Mouse (Mus musculus): ENCODE results near the gene Gm20532. TPM values are rescaled to one million over a fixed set of nuclear protein-coding genes. Genes with fewer than 3 reads are reported as not detected.
A peak's percentile ranks its signal among the peaks of the same experiment; 100 is the strongest.

The Gm20532 gene
- polyA plus RNA-seq, 1 experiment from 2014 or later: not detected

DNA sequence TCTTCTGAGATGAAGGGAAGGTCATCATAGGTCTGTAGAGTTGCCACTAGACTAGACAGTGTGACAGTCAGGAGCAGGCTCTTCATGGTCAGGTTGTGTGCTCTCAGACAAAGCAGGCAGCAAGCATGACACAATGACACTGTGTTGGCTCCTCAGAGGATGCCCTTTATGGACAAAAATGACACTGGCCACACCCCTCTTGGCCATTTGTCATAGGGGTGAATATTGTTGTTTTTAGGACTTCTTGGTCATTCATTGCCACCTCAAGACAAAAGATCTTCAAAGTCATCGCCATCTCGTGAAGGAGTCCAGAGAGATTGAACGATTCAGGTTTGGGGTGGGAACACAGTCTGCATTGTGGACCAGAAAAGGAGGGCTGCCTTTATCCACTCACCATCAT is 84.7 kb downstream of the Gm20532 start, which contains the start of gene Lcn4:
Gene Lcn4 (minus strand): TSS at position 101 of the 400 bp plus-strand sequence.
- no peak for ATAC-seq (ENCODE audit: insufficient read depth, low FRiP score)
- no peaks in the 10 kb centered on the region for H3K27me3 ChIP-seq (ENCODE audit: control insufficient read depth, insufficient read depth, low read length)
- H3K36me3 ChIP-seq (ENCODE audit: control insufficient read depth, insufficient read depth, low read length): no peaks in the 10 kb centered on the region
- no peak within 1 kb of the TSS for H3K4me3 ChIP-seq (replicated peaks; ENCODE audit: low read length)
- no peaks in the 10 kb centered on the region for H3K9me3 ChIP-seq (replicated peaks; ENCODE audit: control insufficient read depth, low read length)
- no peaks in the 10 kb centered on the region for H3K4me1 ChIP-seq (ENCODE audit: control insufficient read depth, insufficient read depth, low read length)
- no peak within 1 kb of the TSS for H3K4me2 ChIP-seq (ENCODE audit: low read depth, low read length)
- 91% methylated on average over 3 of the region's 3 CpGs for WGBS
- H3K27ac ChIP-seq (ENCODE audit: low read length): no peak within 1 kb of the TSS
- H3K9ac ChIP-seq (ENCODE audit: low read length): no peak within 1 kb of the TSS

MicroRNA genes within 50 kb of the gene (microRNA counts, 519-probe panel; counts per million panel counts)
- 4,003 counts per million, percentile 92 among the panel's probes with 10 or more counts for microRNA mmu-miR-126-3p
- microRNA mmu-miR-126-5p: 3,137 counts per million, percentile 72 among the panel's probes with 10 or more counts

Small RNAs within 50 kb of the gene (microRNA-seq; reads per million reads assigned to microRNA genes)
- 0.99 reads per million for gene Mir126a
- gene Mir126b: not detected

Other genes starting within 250 kb of the Gm20532 start
- gene Dnlz, start 234.5 kb upstream of the Gm20532 start, polyA plus RNA-seq (2015; fragmentation: Nextera tagmentation; extraction: Ambion mirVana): 20.5 and 23.8 TPM in 2 replicates
- gene Card9, start 225.7 kb upstream of the Gm20532 start, polyA plus RNA-seq (2015; fragmentation: Nextera tagmentation; extraction: Ambion mirVana): 1.1 and 1.5 TPM in 2 replicates
- 25.8 and 26.1 TPM in 2 replicates for gene Snapc4, start 206.0 kb upstream of the Gm20532 start, polyA plus RNA-seq (2015; fragmentation: Nextera tagmentation; extraction: Ambion mirVana)
- gene Entr1, start 197.3 kb upstream of the Gm20532 start, polyA plus RNA-seq (2015; fragmentation: Nextera tagmentation; extraction: Ambion mirVana): 98.7 and 105 TPM in 2 replicates
- gene Pmpca, start 197.3 kb upstream of the Gm20532 start, polyA plus RNA-seq (2015; fragmentation: Nextera tagmentation; extraction: Ambion mirVana): 97.0 and 104 TPM in 2 replicates
- gene Inpp5e, start 177.4 kb upstream of the Gm20532 start, polyA plus RNA-seq (2015; fragmentation: Nextera tagmentation; extraction: Ambion mirVana): 15.2 and 15.9 TPM in 2 replicates
- gene Sec16a, start 141.4 kb upstream of the Gm20532 start, polyA plus RNA-seq (2015; fragmentation: Nextera tagmentation; extraction: Ambion mirVana): 28.2 and 31.5 TPM in 2 replicates
- gene Notch1, start 70.0 kb upstream of the Gm20532 start, polyA plus RNA-seq (2015; fragmentation: Nextera tagmentation; extraction: Ambion mirVana): 14.1 and 15.4 TPM in 2 replicates
- 116 and 120 TPM in 2 replicates for gene Egfl7, start 6.6 kb upstream of the Gm20532 start, polyA plus RNA-seq (2015; fragmentation: Nextera tagmentation; extraction: Ambion mirVana)
- 66.8 and 72.1 TPM in 2 replicates for gene Agpat2, start 17.8 kb downstream of the Gm20532 start, polyA plus RNA-seq (2015; fragmentation: Nextera tagmentation; extraction: Ambion mirVana)
- 23.2 and 27.3 TPM in 2 replicates for gene Fam69b, start 41.8 kb downstream of the Gm20532 start, polyA plus RNA-seq (2015; fragmentation: Nextera tagmentation; extraction: Ambion mirVana)
- gene Lcn4, start 84.6 kb downstream of the Gm20532 start, polyA plus RNA-seq (2015; fragmentation: Nextera tagmentation; extraction: Ambion mirVana): not detected in 2 replicates

Data from stomach, embryonic 16.5 days (tissue).